In genomic region chr17:24743896-24744295, GRCm38 (mm10) we compare ENCODE assay signal across 31 mouse cellular contexts. TPM values are rescaled to one million over a fixed set of nuclear protein-coding genes. Genes with fewer than 3 reads are reported as not detected.
"Had no signal": no experiment of that assay in that cellular context is flagged by ENCODE, and none has a peak within 500 bp of the region (broad histone marks: within the 10 kb centered on the region; RNA-seq: fewer than 3 reads in every experiment).

No protein-coding gene starts in this region.

- ATAC-seq: hindbrain, embryonic 16.5 days; inflammation-experienced regulatory T-cells, adult 6 months; intestine, embryonic 15.5 days; intestine, postnatal 0 days had no signal

- H3K9me3 ChIP-seq: heart, embryonic 10.5 days; heart, embryonic 12.5 days; hindbrain, embryonic 10.5 days; hindbrain, embryonic 12.5 days; intestine, embryonic 15.5 days; kidney, embryonic 15.5 days; limb, embryonic 10.5 days; limb, embryonic 12.5 days had no signal

- DNase-seq: gastrocnemius, adult 2 months; gastrocnemius, postnatal 10 days; gastrocnemius, postnatal 25 days; heart, adult 18-20 months; heart, postnatal 10 days; heart, postnatal 4 days; kidney, adult 8-10 months; kidney, postnatal 25 days; kidney, postnatal 4 days had no signal

- H3K9ac ChIP-seq: hindbrain, embryonic 12.5 days; hindbrain, embryonic 14.5 days; intestine, embryonic 15.5 days; kidney, embryonic 15.5 days; limb, embryonic 12.5 days; liver, embryonic 14.5 days had no signal

- H3K27me3 ChIP-seq: intestine, embryonic 15.5 days; kidney, embryonic 15.5 days had no signal

- H3K27ac ChIP-seq: gastrocnemius, adult 2 months; heart, embryonic 10.5 days; hindbrain, embryonic 10.5 days; hindbrain, embryonic 12.5 days; hindbrain, embryonic 14.5 days; intestine, embryonic 15.5 days; kidney, embryonic 15.5 days; kidney, postnatal 0 days; layer of hippocampus, adult 2 months; left cerebral cortex, adult 2 months; limb, embryonic 10.5 days; limb, embryonic 12.5 days; liver, embryonic 14.5 days had no signal

- H3K4me3 ChIP-seq: gastrocnemius, adult 2 months; heart, embryonic 10.5 days; heart, embryonic 12.5 days; hindbrain, embryonic 10.5 days; hindbrain, embryonic 12.5 days; intestine, embryonic 15.5 days; kidney, embryonic 15.5 days; layer of hippocampus, adult 2 months; left cerebral cortex, adult 2 months; limb, embryonic 10.5 days; limb, embryonic 12.5 days had no signal

- H3K4me2 ChIP-seq: heart, embryonic 12.5 days; hindbrain, embryonic 12.5 days; hindbrain, embryonic 14.5 days; intestine, embryonic 15.5 days; kidney, embryonic 15.5 days; limb, embryonic 12.5 days; liver, embryonic 11.5 days had no signal

- H3K4me1 ChIP-seq: hindbrain, embryonic 12.5 days had no signal

RNA-seq across cellular contexts. Expression of gene Hs3st6, which starts 8.9 kb away (rescaled TPM):
- total RNA-seq: gastrocnemius, adult 2 months; gastrocnemius, postnatal 25 days; gastrocnemius, postnatal 4 days; granulocyte monocyte progenitor cell, adult 5-6 weeks; heart, adult 8-10 months; heart, postnatal 10 days; heart, postnatal 25 days; layer of hippocampus, adult 2 months had no signal
- polyA plus RNA-seq: heart, embryonic 12.5 days; inflammation-experienced regulatory T-cells, adult 6 months had no signal

RNA-seq across cellular contexts. Expression of gene Rpl3l, which starts 16.3 kb away (rescaled TPM):
- polyA plus RNA-seq: hindbrain, embryonic 10.5 days; hindbrain, embryonic 12.5 days; hindbrain, embryonic 14.5 days; hindbrain, embryonic 16.5 days; inflammation-experienced regulatory T-cells, adult 6 months; intestine, embryonic 15.5 days; intestine, postnatal 0 days; kidney, embryonic 15.5 days; limb, embryonic 10.5 days; limb, embryonic 12.5 days; limb, embryonic 14.5 days; liver, embryonic 11.5 days had no signal
